Mouse (Mus musculus): ENCODE results near the gene Rapgef2. TPM values are rescaled to one million over a fixed set of nuclear protein-coding genes. Genes with fewer than 3 reads are reported as not detected.

Rapgef2 gene
- 100 to 1,000 TPM; 149 to 153 TPM for total RNA-seq (2021)

DNA sequence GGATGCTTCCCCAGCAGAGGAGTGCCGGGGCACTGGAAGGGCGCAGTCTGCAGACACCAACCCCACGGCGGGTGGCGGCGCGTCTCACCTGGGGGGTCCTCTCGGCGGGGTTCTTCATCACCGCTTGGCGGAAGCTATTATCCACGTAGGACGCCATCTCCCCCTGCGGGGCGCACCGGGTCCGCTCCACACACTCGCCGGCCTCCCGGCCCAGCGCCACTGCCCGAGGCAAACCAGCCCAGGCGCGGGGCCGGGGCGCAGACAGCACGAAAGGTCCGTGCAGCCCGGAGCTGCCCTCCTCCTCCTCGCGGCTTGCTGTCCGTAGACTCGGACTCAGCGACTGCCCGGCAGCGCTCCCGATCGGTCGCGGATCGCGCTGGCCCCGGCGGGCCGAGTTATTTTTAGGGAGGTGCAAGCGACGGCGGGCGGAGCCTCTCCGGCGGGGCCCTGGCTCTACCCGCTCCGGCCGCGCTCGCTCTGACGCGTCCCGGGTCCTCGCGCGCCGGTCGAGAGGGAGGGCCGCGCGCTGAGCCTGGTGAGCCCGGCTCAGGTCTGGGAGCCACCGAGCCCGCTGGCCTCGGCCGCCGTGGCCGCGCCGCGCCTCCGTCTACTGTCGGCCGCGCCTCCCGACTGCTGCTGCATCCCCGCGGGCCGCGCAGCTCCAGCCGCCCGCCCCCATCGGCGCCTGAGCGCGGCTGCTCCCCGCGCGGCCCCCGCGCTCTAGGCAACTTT is at the start of gene Rapgef2:
Gene Rapgef2 (minus strand): TSS at position 142 of the 732 bp plus-strand sequence.
- peak in 1 of 2 experiments; percentile 42 for DNase-seq (ENCODE audit: extremely low spot score in 1 of 2, low spot score in 1 of 2)

DNA sequence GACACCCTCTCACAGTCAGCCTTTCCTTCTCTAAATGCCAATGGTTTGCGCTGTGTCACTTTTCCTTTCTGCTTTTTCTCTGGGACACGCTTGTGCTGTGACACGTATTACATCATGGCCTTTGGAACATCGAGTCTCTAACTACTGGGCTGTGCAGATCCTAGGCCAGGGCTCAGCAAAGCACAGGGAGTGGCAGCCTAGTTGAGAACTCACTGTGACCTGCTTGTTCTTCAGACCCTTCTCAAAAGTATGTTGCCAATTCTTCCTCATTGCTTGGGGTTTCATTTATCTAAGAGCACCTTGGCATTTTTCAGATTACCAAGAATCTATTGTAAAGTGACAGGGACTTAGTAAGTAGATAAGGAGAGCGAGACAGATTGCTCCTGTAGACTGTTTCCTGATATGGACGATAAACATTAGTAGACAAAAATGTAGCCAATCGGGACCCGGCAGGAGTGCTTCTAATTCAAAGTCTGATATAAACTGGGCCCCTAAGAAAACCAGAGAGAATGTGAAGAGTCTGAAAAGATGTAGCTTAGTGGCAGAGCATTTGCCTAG is 47.4 kb upstream of the Rapgef2 start:
- DNase-seq (ENCODE audit: extremely low spot score in 1 of 2, low spot score in 1 of 2) = no peak

DNA sequence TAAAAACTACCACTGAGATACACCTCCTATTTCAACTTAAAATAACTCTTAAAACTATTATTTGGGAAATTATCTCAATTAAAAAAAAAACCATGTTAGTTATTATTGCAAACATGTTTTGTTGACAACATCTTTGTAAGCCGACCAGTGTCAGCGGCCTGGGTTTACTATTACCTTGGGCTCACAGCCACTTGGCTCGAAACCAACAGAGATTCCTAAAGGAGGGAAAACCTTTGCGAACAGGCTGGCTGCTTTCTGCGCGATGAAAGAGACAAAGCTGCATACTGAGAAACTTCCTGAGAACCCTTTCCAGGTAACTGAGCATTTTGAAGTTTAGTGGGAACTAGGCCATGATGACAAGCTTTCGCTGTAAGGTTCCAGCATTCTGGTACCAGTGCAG is 46.7 kb upstream of the Rapgef2 start:
- DNase-seq (ENCODE audit: extremely low spot score in 1 of 2, low spot score in 1 of 2) = no peak

- DNase-seq (ENCODE audit: extremely low spot score in 1 of 2, low spot score in 1 of 2) = no peak
These were observed 43.5 kb upstream of the Rapgef2 start for GRCm38 (mm10) chr3:79329691-79330315.

DNA sequence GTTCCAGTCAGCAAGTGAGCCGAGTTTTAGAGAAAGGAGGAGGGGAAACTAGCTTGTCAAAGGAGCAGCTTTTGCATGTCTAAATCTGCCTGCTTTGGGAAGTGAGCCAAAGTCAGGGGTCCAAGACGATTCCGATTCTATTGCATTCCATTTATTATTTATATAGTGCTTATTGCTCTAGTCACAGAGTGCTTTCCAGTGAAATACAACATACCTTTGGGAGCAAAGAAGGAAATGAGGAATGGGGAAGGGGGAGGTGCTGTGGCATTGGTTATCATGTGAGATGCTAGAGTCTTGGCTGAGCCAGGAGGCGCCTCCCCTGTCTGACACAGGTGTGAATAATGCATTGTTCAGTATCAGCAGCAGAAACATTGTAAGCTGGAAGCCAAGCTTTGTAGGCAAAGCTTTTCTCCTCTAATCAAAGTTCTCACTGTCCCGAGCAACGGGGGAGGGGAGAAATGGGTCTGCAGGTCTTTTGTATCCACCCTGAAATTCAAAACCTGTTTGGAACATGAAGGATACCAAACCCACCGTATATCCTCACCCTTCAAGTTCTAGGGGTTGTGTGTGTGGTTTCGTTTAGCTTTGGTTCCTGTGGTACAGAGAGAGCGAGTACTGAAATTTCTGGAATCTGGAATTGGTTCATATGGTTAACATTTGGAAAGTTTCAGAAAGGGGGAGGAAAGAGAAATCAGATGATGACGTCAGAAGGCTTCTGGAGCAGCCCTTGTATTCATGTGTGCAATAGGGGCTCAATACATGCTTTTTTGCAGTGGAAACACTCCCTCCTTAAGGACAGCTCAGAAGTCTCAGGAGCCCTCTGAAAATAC is 38.6 kb upstream of the Rapgef2 start:
- DNase-seq (ENCODE audit: extremely low spot score in 1 of 2, low spot score in 1 of 2) = no peak

GRCm38 (mm10) chr3:79314006-79314698 is 27.8 kb upstream of the Rapgef2 start:
- peak in 1 of 2 experiments; percentile 44 for DNase-seq (ENCODE audit: extremely low spot score in 1 of 2, low spot score in 1 of 2)

GRCm38 (mm10) chr3:79311895-79312294 is 25.6 kb upstream of the Rapgef2 start:
- DNase-seq (ENCODE audit: extremely low spot score in 1 of 2, low spot score in 1 of 2) = no peak

DNA sequence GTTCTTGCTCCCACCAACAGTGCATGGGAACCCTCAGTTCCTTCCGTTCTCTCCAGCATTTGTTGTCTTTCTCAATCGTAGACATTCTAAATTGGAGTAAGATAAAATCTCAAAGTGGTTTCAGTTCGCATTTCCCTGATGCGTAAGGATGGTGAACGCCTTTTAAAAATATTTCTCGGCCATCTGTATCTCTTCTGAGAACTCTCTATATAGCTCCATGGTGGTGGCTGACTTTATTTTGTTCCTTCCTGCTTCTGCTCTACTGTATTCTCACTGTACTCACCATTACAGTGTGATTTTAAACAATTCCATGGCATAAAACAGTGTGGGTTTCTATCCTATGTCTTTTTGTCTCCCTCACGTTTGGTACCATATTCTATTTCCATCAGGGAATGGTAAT is 23.9 kb upstream of the Rapgef2 start:
- no peak for DNase-seq (ENCODE audit: extremely low spot score in 1 of 2, low spot score in 1 of 2)

GRCm38 (mm10) chr3:79308605-79309004 is 22.3 kb upstream of the Rapgef2 start:
- no peak for DNase-seq (ENCODE audit: extremely low spot score in 1 of 2, low spot score in 1 of 2)

- DNase-seq (ENCODE audit: extremely low spot score in 1 of 2, low spot score in 1 of 2) = no peak
These were observed 13.1 kb upstream of the Rapgef2 start for GRCm38 (mm10) chr3:79299401-79299800.

DNA sequence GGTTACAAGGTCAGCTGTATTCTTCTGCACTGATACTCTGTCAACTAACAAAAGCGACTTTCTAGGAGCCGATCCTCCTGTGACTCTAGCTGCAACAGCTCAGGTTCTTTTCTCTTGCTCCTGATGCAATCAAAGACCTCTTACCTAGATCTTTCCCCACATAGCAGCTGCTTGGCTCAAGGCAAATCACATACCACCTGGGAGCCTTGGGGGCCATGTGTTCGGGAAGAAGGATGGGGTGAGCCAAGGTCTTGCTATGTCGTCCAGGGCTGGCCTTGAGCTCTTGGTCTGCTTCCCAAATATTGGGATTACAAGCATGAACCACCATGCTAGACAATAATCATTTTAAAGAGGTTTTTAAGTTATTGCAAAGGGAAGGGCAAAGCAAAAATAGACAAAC is 11.0 kb upstream of the Rapgef2 start:
- no peak for DNase-seq (ENCODE audit: extremely low spot score in 1 of 2, low spot score in 1 of 2)

- no peak for DNase-seq (ENCODE audit: extremely low spot score in 1 of 2, low spot score in 1 of 2)
These were observed 10.3 kb upstream of the Rapgef2 start for GRCm38 (mm10) chr3:79296586-79296985.

GRCm38 (mm10) chr3:79296049-79296448 is 9.7 kb upstream of the Rapgef2 start:
- no peak for DNase-seq (ENCODE audit: extremely low spot score in 1 of 2, low spot score in 1 of 2)

- no peak for DNase-seq (ENCODE audit: extremely low spot score in 1 of 2, low spot score in 1 of 2)
These were observed 8.4 kb upstream of the Rapgef2 start for GRCm38 (mm10) chr3:79294701-79295100.

DNA sequence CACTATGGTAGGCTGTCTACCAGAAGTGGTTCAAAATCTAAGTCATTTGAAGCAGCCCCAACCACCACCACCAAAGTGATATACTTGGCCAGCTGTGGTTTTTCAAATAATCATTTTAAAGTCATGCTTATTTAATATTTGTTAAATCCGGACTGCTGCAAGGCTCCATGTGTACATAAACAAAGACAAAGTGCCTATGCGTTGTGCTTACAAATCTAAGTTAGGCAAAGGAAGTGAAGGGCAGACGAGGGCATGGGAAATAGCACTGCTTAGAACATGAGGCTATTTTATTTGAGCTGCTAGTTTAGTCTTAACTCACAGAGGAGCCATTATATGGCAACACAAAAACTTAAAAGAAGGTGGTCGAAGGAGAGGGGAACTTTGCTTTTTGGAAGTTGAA is 6.7 kb upstream of the Rapgef2 start:
- DNase-seq (ENCODE audit: extremely low spot score in 1 of 2, low spot score in 1 of 2) = no peak

DNA sequence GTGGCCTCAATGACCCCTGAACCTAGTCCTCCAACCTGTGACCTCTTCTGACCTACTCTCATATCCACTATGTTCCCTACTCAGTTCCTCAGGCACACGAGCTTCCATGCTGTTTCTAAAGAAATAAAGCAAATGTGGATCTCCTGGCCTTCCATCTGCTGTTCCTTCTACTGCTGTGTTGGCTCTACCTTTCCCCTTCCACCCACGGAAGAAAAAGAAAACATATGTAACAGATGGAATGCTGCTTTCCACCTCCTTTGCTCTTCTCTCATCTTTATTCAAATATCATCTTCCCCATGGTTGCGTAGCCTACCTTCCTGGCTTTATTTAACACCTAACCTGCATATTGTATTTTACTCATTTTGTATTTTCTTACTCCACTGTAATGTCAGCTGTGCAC is 2.7 kb upstream of the Rapgef2 start:
- DNase-seq (ENCODE audit: extremely low spot score in 1 of 2, low spot score in 1 of 2) = no peak

GRCm38 (mm10) chr3:79287699-79288458 is 1.6 kb upstream of the Rapgef2 start:
- DNase-seq (ENCODE audit: extremely low spot score in 1 of 2, low spot score in 1 of 2) = no peak

GRCm38 (mm10) chr3:79287108-79287576 is 825 bp upstream of the Rapgef2 start:
- DNase-seq (ENCODE audit: extremely low spot score in 1 of 2, low spot score in 1 of 2) = peak; percentile 90 to 95

DNA sequence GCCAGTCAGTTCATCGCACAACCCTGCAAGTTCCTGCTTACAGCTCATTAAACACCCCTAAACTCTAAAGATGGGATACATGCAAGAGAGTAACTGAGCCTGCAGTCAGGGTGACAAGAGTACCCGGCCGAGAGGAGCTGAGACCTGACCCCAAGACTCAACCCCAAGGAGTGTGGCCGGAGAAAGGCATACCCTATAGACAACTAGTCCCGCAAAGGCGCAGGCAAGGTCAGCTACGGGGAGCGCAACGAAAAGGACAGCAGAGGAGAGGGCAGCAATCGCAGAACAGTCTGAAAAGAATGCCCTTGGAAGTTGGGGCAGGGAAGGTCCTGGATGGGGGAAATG is 314 bp downstream of the Rapgef2 start:
- no peak for DNase-seq (ENCODE audit: extremely low spot score in 1 of 2, low spot score in 1 of 2)

Data from layer of hippocampus, postnatal 25 days (tissue).